Mouse (Mus musculus): ENCODE results near the gene Ferd3l. TPM values are rescaled to one million over a fixed set of nuclear protein-coding genes. Genes with fewer than 3 reads are reported as not detected.

The Ferd3l gene
- polyA plus RNA-seq, 1 experiment from 2014 or later: 3.7 TPM

DNA sequence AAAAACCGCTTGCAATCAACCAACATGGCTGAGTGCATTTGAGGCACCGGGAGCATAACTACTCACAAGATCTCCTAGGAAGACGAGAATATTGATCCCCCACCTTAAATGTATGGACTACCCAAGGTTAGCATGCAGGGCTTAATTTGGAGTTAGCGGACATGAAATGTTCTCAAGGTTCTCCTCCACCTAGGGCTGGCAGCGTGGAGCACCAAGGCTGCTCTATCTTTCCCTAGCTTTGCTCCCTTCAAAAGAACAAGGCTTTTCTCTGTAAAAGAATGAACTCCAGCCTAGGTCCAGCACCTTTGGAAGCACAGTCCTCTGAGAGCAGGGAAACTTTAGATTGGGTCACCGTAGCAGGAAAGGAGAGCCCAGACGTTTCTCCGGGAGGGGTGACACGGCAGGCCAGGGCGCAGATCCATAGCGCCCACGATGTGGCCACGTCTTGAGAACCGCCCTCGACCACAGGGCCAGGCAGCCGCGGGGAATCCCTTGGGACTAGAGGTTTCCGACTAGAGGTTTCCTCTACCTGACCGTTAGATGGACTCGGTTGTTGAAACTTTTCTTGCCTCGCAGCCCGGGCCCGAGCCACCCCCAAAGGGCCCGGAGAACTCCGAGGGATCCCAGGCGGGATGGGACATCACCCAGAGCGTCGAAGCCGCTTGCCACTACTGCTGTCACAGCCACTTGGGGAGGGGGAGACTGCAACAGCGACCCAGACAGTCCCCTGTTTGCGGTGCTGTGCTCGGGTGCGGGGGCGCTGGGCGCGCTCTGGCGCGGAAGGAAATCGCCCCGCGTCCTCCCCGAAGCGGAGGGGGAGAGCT, 28.6 kb downstream of the Ferd3l start:
- under 1% methylated on average over 41 of the region's 43 CpGs for WGBS
- Histone ChIP-seq H3K27ac (ENCODE audit: low read depth, low read length) (no peak overlapping the region), H3K36me3 (ENCODE audit: control insufficient read depth, insufficient read depth, low read length) (no peaks in the 10 kb centered on the region), H3K4me1 (ENCODE audit: control insufficient read depth, insufficient read depth, low read length) (peaks cover 19% of the 10 kb centered on the region), H3K9ac (ENCODE audit: low read length) (no peak overlapping the region), H3K4me3 (ENCODE audit: low read depth, low read length) (peak overlapping the region; percentile 56), H3K9me3 (ENCODE audit: control insufficient read depth, low read length) (no peaks in the 10 kb centered on the region), H3K4me2 (peak overlapping the region; percentile 75), H3K27me3 (ENCODE audit: control insufficient read depth, insufficient read depth, low read length) (peaks cover 80% of the 10 kb centered on the region)
- peak; percentile 41 for ATAC-seq (ENCODE audit: low FRiP score)
- peak; percentile 97 for DNase-seq (ENCODE audit: low spot score, missing footprints)

GRCm38 (mm10) chr12:33957400-33958240, 29.4 kb downstream of the Ferd3l start, which contains the start of gene Twist1:
Gene Twist1 (plus strand): TSS chr12:33957671.
- peaks cover 19% of the 10 kb centered on the region for H3K4me1 ChIP-seq (ENCODE audit: control insufficient read depth, insufficient read depth, low read length)
- peak within 1 kb of the TSS; percentile 75 for H3K4me2 ChIP-seq
- no peaks in the 10 kb centered on the region for H3K36me3 ChIP-seq (ENCODE audit: control insufficient read depth, insufficient read depth, low read length)
- peak within 1 kb of the TSS; percentile 56 for H3K4me3 ChIP-seq (ENCODE audit: low read depth, low read length)
- WGBS: under 1% methylated on average over 70 of the region's 105 CpGs
- no peak within 1 kb of the TSS; the same call in 1 of the 2 replicates for H3K27ac ChIP-seq (ENCODE audit: low read depth, low read length)
- ATAC-seq (ENCODE audit: low FRiP score) (peak; percentile 72), DNase-seq (ENCODE audit: low spot score, missing footprints) (peak; percentile 92)
- H3K9me3 ChIP-seq (ENCODE audit: control insufficient read depth, low read length): no peaks in the 10 kb centered on the region
- peak within 1 kb of the TSS; percentile 64 for H3K9ac ChIP-seq (ENCODE audit: low read length)
- peaks cover 88% of the 10 kb centered on the region for H3K27me3 ChIP-seq (ENCODE audit: control insufficient read depth, insufficient read depth, low read length)

DNA sequence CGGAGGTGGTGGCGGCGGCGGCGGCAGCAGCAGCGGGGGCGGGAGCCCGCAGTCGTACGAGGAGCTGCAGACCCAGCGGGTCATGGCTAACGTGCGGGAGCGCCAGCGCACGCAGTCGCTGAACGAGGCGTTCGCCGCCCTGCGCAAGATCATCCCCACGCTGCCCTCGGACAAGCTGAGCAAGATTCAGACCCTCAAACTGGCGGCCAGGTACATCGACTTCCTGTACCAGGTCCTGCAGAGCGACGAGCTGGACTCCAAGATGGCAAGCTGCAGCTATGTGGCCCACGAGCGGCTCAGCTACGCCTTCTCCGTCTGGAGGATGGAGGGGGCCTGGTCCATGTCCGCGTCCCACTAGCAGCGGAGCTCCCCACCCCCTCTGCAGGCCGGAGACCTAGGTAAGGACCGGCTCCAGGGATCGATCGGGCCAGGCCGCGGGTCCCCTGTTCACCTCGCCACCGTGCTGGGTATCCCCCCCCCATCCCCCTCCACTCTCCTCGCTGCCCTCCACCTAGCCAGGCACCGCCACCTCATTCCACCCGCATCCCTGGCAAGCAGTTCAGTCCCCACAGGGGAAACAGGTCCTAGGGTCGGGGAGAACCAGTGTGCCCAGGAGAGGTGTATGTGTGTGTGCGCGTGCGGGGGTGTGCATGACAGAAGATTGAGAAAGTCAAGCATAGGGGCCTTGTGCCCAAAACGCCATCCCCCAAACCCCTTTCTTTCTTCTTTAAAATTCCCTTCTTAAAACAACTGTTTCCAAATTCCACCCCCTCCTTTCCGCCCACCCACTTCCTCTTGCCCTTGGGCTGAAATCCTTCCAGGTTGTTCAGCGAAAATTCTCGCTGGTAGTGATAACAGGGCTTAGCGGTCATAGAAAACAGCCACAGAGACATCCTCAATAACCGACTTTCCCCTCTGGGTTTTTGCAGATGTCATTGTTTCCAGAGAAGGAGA, 30.3 kb downstream of the Ferd3l start:
- under 1% methylated on average over 46 of the region's 56 CpGs for WGBS

GRCm38 (mm10) chr12:33959206-33959605, 31.0 kb downstream of the Ferd3l start:
- H3K9me3 ChIP-seq (ENCODE audit: control insufficient read depth, low read length): no peaks in the 10 kb centered on the region
- H3K9ac ChIP-seq (ENCODE audit: low read length): no peak overlapping the region
- DNase-seq (ENCODE audit: low spot score, missing footprints): peak; percentile 91
- peak overlapping the region; percentile 56; the same call in 1 of the 2 replicates for H3K4me3 ChIP-seq (ENCODE audit: low read depth, low read length)
- peaks cover 90% of the 10 kb centered on the region for H3K27me3 ChIP-seq (ENCODE audit: control insufficient read depth, insufficient read depth, low read length)
- H3K27ac ChIP-seq (ENCODE audit: low read depth, low read length): no peak overlapping the region
- no peaks in the 10 kb centered on the region for H3K36me3 ChIP-seq (ENCODE audit: control insufficient read depth, insufficient read depth, low read length)
- under 1% methylated on average over 6 of the region's 6 CpGs for WGBS
- no peak for ATAC-seq (ENCODE audit: low FRiP score)
- H3K4me2 ChIP-seq: no peak overlapping the region
- H3K4me1 ChIP-seq (ENCODE audit: control insufficient read depth, insufficient read depth, low read length): peaks cover 19% of the 10 kb centered on the region

More for the DNA sequence above, 30.3 kb downstream of the Ferd3l start:
- no peaks in the 10 kb centered on the region for H3K36me3 ChIP-seq (ENCODE audit: control insufficient read depth, insufficient read depth, low read length)
- peak; percentile 97 for DNase-seq (ENCODE audit: low spot score, missing footprints)
- ATAC-seq (ENCODE audit: low FRiP score): peak; percentile 43
- peaks cover 90% of the 10 kb centered on the region for H3K27me3 ChIP-seq (ENCODE audit: control insufficient read depth, insufficient read depth, low read length)
- peaks cover 19% of the 10 kb centered on the region for H3K4me1 ChIP-seq (ENCODE audit: control insufficient read depth, insufficient read depth, low read length)
- H3K4me2 ChIP-seq: peak overlapping the region; percentile 75
- no peak overlapping the region; the same call in 1 of the 2 replicates for H3K27ac ChIP-seq (ENCODE audit: low read depth, low read length)
- H3K4me3 ChIP-seq (ENCODE audit: low read depth, low read length): peak overlapping the region; percentile 56
- no peaks in the 10 kb centered on the region for H3K9me3 ChIP-seq (ENCODE audit: control insufficient read depth, low read length)
- H3K9ac ChIP-seq (ENCODE audit: low read length): peak overlapping the region; percentile 64

DNA sequence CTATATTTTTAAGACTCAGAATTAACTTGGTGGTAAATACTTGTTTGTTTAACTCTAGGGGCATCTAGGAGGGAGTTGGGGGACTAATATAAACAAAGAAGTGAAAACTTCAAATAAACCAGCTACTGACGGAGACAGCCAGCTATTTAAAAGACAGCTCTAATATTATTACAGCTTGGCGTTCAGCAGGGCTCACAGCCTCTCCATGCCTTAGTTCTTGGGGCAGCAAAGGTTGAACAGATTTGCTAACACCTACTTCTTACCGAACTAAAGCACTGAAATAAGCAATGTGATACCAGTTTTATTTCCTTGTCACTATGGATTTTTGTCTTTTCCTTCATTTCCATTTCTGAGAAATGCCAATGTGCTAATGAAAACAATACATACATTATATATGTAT, 31.6 kb downstream of the Ferd3l start:
- Histone ChIP-seq H3K4me2 (no peak overlapping the region), H3K27ac (ENCODE audit: low read depth, low read length) (no peak overlapping the region), H3K4me1 (ENCODE audit: control insufficient read depth, insufficient read depth, low read length) (peaks cover 19% of the 10 kb centered on the region), H3K36me3 (ENCODE audit: control insufficient read depth, insufficient read depth, low read length) (no peaks in the 10 kb centered on the region), H3K9ac (ENCODE audit: low read length) (no peak overlapping the region), H3K9me3 (ENCODE audit: control insufficient read depth, low read length) (no peaks in the 10 kb centered on the region), H3K27me3 (ENCODE audit: control insufficient read depth, insufficient read depth, low read length) (peaks cover 91% of the 10 kb centered on the region), H3K4me3 (ENCODE audit: low read depth, low read length) (no peak overlapping the region)
- 4% methylated on average over 3 of the region's 3 CpGs for WGBS
- ATAC-seq (ENCODE audit: low FRiP score) (no peak), DNase-seq (ENCODE audit: low spot score, missing footprints) (peak; percentile 91)

DNA sequence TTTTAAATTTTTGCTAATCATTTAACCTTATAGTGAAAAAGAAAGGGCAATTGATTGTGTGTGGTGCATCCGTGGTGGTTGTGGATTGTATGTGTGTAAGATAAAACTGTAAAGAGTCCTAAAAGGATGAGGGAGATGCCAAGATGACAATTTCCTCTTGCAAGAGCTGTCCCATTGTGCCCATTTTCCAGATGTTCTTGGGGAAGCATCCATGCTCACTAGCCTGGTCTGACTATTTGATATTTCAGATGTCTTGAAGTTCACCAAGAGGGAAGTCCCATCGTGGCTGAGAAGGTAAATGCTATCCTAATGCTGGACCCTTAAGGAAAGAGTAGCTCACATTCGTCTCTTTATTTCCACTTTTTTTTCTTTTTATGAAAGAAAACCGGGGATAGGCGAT, 32.8 kb downstream of the Ferd3l start:
- H3K9ac ChIP-seq (ENCODE audit: low read length): no peak overlapping the region
- H3K9me3 ChIP-seq (ENCODE audit: control insufficient read depth, low read length): no peaks in the 10 kb centered on the region
- peaks cover 91% of the 10 kb centered on the region for H3K27me3 ChIP-seq (ENCODE audit: control insufficient read depth, insufficient read depth, low read length)
- ATAC-seq (ENCODE audit: low FRiP score) (no peak), DNase-seq (ENCODE audit: low spot score, missing footprints) (peak; percentile 91)
- no peak overlapping the region for H3K4me3 ChIP-seq (ENCODE audit: low read depth, low read length)
- peaks cover 16% of the 10 kb centered on the region for H3K4me1 ChIP-seq (ENCODE audit: control insufficient read depth, insufficient read depth, low read length)
- no peak overlapping the region for H3K4me2 ChIP-seq
- 9% methylated on average over 5 of the region's 5 CpGs for WGBS
- no peaks in the 10 kb centered on the region for H3K36me3 ChIP-seq (ENCODE audit: control insufficient read depth, insufficient read depth, low read length)
- no peak overlapping the region for H3K27ac ChIP-seq (ENCODE audit: low read depth, low read length)

GRCm38 (mm10) chr12:33962118-33962772, 34.0 kb downstream of the Ferd3l start:
- no peaks in the 10 kb centered on the region for H3K9me3 ChIP-seq (ENCODE audit: control insufficient read depth, low read length)
- H3K4me1 ChIP-seq (ENCODE audit: control insufficient read depth, insufficient read depth, low read length): peaks cover 20% of the 10 kb centered on the region
- no peak overlapping the region for H3K4me2 ChIP-seq
- H3K27ac ChIP-seq (ENCODE audit: low read depth, low read length): no peak overlapping the region
- H3K4me3 ChIP-seq (ENCODE audit: low read depth, low read length): no peak overlapping the region
- H3K27me3 ChIP-seq (ENCODE audit: control insufficient read depth, insufficient read depth, low read length): peaks cover 89% of the 10 kb centered on the region
- H3K36me3 ChIP-seq (ENCODE audit: control insufficient read depth, insufficient read depth, low read length): no peaks in the 10 kb centered on the region
- WGBS: under 1% methylated on average over 17 of the region's 17 CpGs
- no peak overlapping the region for H3K9ac ChIP-seq (ENCODE audit: low read length)
- ATAC-seq (ENCODE audit: low FRiP score) (no peak), DNase-seq (ENCODE audit: low spot score, missing footprints) (peak; percentile 94)

DNA sequence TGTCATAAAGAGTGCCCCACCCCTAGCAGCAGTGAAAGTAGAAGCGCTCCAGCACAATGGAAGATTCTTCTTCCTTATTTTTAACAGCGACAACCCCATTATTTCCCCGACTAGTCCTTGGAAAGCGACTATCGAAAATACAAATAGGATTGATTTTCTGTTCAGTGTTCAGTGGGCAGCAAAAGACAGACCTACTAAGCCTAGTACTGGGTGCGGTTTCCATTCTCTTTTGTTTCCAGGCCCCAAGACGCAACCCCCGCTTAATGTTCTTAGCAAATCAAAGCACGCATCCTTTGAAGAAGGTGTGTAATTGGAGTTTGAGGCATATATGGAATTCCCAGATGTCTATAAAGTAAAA, 34.5 kb downstream of the Ferd3l start:
- Histone ChIP-seq H3K4me2 (no peak overlapping the region), H3K9ac (ENCODE audit: low read length) (no peak overlapping the region), H3K9me3 (ENCODE audit: control insufficient read depth, low read length) (no peaks in the 10 kb centered on the region), H3K27ac (ENCODE audit: low read depth, low read length) (no peak overlapping the region), H3K27me3 (ENCODE audit: control insufficient read depth, insufficient read depth, low read length) (peaks cover 89% of the 10 kb centered on the region), H3K36me3 (ENCODE audit: control insufficient read depth, insufficient read depth, low read length) (no peaks in the 10 kb centered on the region), H3K4me1 (ENCODE audit: control insufficient read depth, insufficient read depth, low read length) (peaks cover 21% of the 10 kb centered on the region), H3K4me3 (ENCODE audit: low read depth, low read length) (no peak overlapping the region)
- 5% methylated on average over 9 of the region's 9 CpGs for WGBS
- DNase-seq (ENCODE audit: low spot score, missing footprints): peak; percentile 94
- no peak for ATAC-seq (ENCODE audit: low FRiP score)
